Mouse (Mus musculus) adrenal gland, postnatal 10 days (tissue): Measurements from ENCODE around the gene Crlf3. TPM values are rescaled to one million over a fixed set of nuclear protein-coding genes. Genes with fewer than 3 reads are reported as not detected.
A peak's percentile ranks its signal among the peaks of the same experiment; 100 is the strongest.

ENCODE experiments used
- DNase-seq: peaks from one replicate; pipeline ENCODE4 v3.0.0; 2021; ENCODE audit warnings: mixed read lengths
- long read RNA-seq, 2 experiments: library from polyadenylated mRNA; stranded (forward); transcript quantifications; one replicate each; pipeline ENCODE4 v2.0.0; 2021
- total RNA-seq, 2 experiments: library from RNA; stranded (reverse); gene quantifications; 2 replicates each; pipeline ENCODE4 v1.2.3; 2021

The Crlf3 gene
- 10 to 100 TPM; 22.0 to 26.6 TPM for total RNA-seq
- long read RNA-seq, experiment 1, transcript Crlf3-201 (8 exons, 2,396 nt), result major isoform, 21 of 34 reads
- long read RNA-seq, experiment 1, partial matches to known transcripts, result 3 of 34 reads
- long read RNA-seq, experiment 1, other reads (novel, unspliced or antisense), result 6 of 34 reads
- long read RNA-seq, experiment 2, transcript Crlf3-201 (8 exons, 2,396 nt), result major isoform, 7 of 13 reads
- long read RNA-seq, experiment 2, partial matches to known transcripts, result 1 of 13 reads
- long read RNA-seq, experiment 2, other reads (novel, unspliced or antisense), result 5 of 13 reads

GRCm38 (mm10) chr11:80080826-80081728 lies at the start of gene Crlf3:
Crlf3 (minus strand) TSS chr11:80080991.
- peak; percentile 98 for DNase-seq

GRCm38 (mm10) chr11:80116411-80116810 lies 35.6 kb upstream of the Crlf3 start:
- peak; percentile 26 for DNase-seq

DNA sequence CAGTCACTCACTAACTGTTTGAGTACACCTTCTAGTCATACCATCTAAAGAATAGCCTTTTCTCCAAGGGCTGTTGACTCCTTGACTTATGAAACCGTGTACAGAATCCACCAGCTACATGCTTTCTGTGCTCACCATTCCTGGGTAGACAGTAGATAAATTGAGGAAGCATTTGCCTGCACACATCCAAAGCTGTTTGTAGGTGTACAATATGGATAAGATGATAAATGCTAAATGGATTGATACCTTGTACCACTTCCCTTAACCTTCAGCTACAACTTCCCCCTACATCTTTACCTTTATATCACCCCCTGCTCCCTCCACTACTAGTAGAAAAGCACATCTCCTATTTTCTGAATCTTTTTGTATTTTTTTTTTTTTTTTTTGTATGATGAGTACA lies 23.6 kb upstream of the Crlf3 start:
- DNase-seq, result no peak

- no peak for DNase-seq
These were observed 20.5 kb upstream of the Crlf3 start for GRCm38 (mm10) chr11:80101298-80101697.

DNA sequence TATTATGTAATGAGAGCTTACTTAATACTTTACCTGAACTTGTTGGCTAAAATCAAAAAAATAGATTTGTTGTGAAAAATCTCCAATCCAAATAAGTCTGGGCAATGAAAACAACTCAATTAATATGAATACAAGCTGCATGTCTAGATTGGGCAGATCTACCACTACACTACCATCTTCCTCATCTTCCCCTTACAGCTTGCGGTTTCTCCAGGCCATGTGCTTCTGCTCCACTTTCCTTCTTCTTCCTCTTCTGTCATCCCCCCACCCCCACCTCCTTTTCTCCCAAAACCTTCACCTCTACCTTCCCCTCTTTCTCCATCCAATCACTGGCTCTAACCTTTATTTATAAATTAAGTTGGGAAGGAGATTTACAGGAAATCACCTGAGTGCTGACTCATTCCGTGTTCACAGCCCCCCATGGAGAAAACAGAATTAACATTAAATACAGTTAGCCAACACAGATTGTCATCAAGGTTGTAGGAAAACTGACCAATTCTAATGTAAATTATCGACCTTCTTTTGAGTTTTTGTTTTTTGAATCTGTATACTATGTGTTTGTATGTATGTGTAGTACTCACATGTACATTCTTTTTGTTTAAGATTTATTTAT lies 17.8 kb upstream of the Crlf3 start:
- no peak for DNase-seq

DNA sequence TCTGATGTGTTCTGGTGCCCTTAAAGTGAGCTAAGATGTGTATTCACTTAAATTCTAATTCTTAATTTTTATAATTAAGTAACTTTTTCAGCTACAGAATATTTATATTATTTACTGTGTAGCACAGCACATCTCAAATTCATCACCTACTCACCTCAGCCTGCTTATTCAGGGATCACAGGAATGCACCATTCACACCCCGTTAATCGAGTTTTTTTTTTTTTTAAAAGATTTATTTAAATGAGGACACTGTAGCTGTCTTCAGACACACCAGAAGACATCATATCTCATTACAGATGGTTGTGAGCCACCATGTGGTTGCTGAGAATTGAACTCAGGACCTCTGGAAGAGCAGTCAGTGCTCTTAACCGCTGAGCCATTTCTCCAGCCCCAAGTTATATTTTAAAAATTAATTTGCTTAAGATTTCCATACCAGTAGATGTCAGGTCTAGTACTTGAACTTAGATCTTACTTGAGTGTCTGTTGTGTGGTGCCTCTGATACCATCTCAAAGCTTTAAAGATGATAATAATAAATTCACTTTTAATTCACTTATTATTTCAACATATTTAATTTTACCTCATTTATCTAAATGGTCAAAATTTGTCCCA lies 9.9 kb upstream of the Crlf3 start:
- DNase-seq, result no peak

- DNase-seq, result no peak
These were observed 9.0 kb upstream of the Crlf3 start for GRCm38 (mm10) chr11:80089817-80090214.

GRCm38 (mm10) chr11:80088917-80089816 lies 8.4 kb upstream of the Crlf3 start, which contains the start of gene Atad5:
Atad5 (plus strand) TSS chr11:80089400.
- DNase-seq, result peak; percentile 95

DNA sequence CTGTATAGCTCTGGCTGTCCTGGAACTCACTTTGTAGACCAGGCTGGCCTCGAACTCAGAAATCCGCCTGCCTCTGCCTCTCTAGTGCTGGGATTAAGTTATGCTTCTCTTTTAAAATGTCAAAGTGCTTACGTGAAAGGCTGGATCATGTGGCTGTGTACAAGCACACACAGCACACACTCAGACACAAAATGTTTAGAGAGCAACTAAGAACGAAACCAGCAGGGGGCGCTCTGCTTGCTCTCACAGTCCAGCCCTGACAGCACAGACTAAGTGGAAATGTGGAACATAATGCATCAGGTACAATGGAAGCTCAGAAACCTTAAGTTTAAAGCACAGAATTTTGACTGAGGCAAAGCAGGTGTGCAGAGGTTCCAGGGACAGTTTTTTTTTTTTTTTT lies 6.1 kb upstream of the Crlf3 start:
- peak; percentile 91 for DNase-seq

DNA sequence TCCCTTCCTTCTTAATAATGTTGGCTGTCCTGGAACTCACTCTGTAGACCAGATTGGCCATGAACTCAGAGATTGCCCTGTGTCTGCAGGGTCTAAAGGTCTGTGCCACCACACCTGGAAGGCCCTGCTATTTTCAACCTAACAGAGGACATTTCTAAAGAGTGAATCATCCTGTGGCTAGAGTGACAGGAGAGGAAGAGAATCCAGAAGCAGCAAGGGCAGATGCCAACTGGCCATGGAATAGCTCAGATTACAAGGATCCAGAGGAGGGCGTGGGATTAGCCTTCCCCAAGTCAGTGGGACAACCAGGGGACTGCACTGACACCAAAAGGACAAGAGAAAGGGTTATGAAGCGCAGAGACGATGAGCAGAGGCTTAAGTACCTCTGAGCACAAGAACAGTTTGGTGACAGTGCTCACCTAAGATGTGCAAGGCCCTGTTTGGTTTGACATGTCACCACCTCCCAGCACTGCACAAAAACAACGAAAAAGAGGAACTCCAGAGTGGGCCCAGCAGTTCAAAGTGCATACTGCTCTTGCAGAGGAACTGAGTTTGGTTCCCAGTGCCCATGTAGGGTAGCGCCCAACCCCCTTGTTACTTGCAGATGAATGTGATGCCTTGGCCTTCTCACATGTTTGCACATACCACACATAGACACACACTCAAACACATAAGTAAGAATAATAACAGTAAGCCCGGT lies 4.7 kb upstream of the Crlf3 start:
- DNase-seq, result no peak

DNA sequence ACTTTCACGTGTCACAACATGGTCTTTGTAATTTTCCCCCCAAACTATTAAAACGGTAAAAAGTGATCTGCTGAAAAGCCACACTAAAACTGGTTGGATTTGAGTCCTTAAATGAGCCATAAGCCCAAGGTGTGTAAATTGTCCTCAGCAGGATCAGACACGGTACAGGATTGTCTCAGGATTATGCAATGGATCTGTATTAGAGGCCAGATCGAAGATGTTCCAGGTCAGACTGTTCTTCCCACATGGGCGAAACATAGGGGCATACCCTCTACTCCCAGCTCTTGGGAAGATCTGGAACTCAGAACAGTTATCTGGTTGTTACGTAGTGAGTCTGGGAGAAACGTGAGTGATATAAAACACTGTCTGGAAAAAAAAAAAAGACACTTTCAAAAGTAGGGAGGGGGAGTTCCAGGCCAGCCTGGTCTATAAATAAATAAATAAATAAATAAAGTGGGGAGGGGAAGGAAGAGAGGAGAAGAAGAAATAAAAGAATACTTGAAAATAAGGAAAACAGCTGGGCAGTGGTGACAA lies 1.1 kb upstream of the Crlf3 start:
- DNase-seq, result no peak

DNA sequence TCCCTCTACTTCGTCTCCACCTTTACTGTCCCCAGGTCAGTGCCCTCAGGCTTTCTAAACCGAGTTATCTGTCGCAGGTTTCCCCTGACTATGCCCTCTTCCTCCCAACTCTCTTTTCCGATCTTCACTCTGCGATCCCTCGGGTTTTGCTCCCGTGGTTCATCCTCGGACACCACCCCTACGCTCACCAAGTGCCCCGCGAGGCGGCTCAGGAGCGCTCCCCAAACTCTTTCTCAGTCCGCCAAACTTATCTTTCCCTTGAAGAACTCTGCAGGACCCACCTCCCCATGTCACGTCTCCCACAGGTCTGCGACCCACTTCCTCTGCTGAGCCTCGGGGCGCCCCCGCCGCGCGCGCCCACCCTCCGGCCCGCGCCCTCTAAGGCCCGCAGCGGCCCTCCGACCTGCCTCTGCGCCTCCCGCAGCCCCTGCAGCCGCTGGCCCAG lies 388 bp downstream of the Crlf3 start:
- peak; percentile 60 for DNase-seq

DNA sequence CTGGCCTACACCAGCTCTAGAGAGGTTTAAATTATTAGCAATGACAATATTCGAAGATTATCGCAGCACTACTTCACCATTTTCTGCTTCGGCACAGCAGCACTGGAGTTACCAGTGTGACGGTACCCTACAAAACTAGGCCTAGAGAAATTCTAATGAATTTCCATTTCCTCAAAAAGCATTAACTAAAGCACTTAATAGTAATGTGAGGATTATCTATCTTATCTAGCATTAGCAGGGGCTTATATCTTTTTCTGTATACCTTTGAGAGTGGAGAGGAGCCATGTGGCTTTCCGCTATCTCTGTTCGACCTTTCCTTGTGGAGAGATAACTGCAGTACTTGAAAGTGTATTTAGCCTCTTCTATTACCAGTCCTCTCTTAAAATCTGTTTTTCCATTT lies 1.0 kb downstream of the Crlf3 start:
- DNase-seq, result no peak

DNA sequence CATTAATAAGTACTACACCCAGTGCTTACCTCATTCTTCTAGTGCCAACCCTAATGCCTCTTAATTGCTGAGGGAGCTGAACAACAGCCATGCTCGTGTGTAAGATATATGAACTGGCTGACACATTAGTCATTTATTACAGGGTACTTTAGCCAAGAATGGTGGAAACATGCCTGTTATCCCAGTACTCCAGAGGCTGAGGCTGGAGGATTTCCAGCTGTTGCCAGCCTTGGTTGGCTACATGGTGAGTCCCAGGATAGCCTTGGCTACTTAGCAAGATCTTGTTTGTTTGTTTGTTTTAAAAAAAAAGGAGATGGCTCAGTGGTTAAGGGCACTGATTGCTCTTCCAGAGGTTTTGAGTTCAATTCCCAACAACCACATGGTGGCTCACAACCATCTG lies 2.0 kb downstream of the Crlf3 start:
- DNase-seq, result no peak

DNA sequence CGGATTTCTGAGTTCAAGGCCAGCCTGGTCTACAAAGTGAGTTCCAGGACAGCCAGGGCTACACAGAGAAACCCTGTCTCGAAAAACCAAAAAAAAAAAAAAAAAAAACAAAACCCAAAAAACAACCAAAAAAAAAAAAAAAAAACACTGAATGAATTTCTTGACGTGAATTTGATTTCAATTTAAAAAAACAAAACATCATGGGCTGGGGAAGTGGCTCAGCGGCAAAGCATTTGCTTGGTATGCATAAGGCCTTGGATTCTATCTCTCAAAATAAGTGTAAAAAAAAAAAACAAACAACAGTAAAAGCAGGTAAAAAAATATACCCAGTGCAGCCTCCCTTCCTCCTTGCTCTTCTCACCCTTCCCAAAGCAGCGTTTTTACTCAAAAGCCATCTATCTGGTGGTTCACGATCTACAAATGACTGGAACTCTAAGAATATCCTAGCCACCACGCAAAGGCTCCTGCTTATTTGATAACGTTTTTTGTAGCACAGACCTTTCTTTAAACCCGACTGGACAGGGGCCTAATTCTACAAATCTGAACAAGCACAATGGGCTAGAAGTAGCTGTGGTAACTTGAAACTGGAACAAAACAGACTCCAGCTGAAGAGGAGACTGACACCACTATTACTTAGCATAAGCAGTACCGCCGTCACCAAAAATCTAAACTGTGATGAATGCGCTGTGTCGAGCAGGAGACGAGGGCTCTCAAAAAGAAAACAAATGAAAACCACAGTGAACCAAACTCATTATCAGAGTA lies 2.8 kb downstream of the Crlf3 start:
- no peak for DNase-seq

DNA sequence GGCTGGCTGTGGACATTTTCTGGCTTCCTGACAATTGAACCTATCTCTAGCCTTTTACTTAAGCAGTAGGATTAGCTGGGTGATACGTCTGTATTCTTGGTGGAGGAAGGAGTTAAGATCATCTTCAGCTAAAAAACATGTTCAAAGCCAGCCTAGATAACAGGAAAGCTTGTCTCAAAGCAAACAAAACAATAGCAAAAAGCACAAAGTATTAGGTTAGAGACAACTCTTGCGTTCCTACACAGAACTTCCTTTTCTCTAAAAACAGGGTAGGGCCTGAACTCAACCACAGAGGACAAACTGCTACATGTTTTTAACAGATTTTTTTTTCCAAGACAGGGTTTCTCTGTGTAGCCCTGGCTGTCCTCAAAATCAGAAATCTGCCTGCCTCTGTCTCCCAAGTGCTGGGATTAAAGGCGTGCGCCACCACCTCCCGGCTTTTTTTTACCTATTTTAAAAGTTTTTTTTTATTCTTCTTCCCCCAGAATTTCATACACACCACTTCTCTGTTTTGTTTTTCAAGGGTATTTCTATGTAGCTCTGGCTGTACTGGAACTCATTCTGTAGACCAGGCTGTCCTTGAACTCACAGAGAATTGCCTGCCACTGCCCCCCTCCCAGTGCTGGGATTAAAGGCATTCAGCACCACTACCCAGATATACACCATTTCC lies 5.0 kb downstream of the Crlf3 start:
- no peak for DNase-seq

- no peak for DNase-seq
These were observed 8.4 kb downstream of the Crlf3 start for GRCm38 (mm10) chr11:80072365-80072764.

DNA sequence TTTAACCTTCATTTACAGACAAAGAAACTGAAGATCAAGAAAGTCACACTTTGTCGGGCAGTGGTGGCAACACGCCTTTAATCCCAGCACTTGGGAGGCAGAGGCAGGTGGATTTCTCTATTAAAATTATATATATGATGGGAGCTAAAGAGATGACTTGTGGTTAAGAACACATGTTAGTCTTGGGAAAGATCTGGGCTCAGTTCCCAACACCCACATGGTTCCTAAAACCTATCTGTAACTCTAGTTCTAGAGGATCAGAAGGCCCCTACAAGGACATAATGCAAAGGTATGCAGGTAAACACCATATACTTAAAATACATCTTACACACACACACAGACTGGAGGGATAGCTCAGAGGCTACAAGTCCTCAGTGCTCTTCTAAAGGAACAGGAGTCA lies 9.8 kb downstream of the Crlf3 start:
- no peak for DNase-seq

GRCm38 (mm10) chr11:80069815-80070214 lies 11.0 kb downstream of the Crlf3 start:
- DNase-seq, result no peak
